Mouse (Mus musculus) brain, embryonic 14.5 days (tissue): ENCODE measurements around the gene Mpg. TPM values are rescaled to one million over a fixed set of nuclear protein-coding genes. Genes with fewer than 3 reads are reported as not detected.

Source experiments
- DNase-seq: peaks from one replicate; pipeline ENCODE4 v3.0.0-alpha.2; 2011; ENCODE audit warnings: low read depth
- CTCF ChIP-seq: fragments of 200-500 bp; IDR thresholded peaks from 2 replicates; pipeline ENCODE4 v1.5.1; 2012; ENCODE audit warnings: inconsistent platforms, mild to moderate bottlenecking, moderate library complexity, borderline replicate concordance; ENCODE audit not compliant: insufficient read depth, insufficient read length; ENCODE audit errors: extremely low read depth
- POLR2A ChIP-seq: fragments of 200-500 bp; IDR thresholded peaks from 2 replicates; pipeline ENCODE4 v1.6.1; 2012; ENCODE audit warnings: mild to moderate bottlenecking, inconsistent platforms, borderline replicate concordance; ENCODE audit not compliant: poor library complexity, insufficient read depth, insufficient read length, severe bottlenecking; ENCODE audit errors: extremely low read depth
- polyA plus RNA-seq: library from polyadenylated mRNA; depleted of rRNA; stranded (reverse); fragments of >200 nt; gene quantifications from 2 replicates; pipeline ENCODE4 v1.2.3, GENCODE M21; 2012

Gene Mpg
- polyA plus RNA-seq, 1 experiment: 21.3 TPM

DNA sequence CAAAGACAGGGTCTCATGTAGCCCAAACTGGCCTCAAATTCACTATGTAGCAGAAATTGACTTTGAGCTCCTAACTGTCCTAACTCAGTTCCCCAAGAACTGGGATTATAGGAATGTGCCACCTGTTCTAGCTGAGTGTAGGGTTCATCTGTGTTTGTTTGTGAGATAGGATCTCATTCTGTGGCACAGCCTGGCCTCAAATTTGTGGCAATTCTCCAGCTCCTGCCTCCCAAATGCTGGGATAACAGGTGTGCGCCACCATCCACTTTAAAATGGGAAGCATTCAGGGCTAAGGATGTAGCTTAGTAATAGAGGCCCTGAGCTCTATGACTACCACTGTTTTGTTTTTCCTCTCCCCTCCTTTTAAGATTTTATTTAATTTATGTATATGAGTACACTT is 26.8 kb downstream of the Mpg start:
- DNase-seq: no peak
- TF ChIP-seq POLR2A: no peak
- TF ChIP-seq CTCF: no peak

DNA sequence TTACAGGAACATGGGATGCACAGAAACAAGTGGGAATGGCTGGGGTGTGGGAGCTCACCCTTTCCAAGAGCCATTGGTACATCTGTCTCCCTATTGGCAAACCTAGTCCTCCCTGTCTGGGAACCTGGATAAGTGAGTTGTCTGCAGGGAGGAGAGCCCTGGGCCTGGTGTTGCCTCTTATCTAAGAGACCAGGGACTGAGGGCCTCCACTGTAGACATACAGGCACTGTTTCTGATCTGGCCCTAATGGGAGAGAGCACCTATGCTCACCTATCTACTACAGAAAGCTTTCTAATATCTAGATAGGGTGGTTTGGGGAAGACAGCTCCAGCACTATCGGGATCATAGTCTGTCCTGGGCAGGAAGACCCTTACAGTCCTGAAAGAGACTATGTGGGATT is 29.8 kb downstream of the Mpg start:
- no peak for TF ChIP-seq CTCF
- no peak for TF ChIP-seq POLR2A
- DNase-seq: no peak

DNA sequence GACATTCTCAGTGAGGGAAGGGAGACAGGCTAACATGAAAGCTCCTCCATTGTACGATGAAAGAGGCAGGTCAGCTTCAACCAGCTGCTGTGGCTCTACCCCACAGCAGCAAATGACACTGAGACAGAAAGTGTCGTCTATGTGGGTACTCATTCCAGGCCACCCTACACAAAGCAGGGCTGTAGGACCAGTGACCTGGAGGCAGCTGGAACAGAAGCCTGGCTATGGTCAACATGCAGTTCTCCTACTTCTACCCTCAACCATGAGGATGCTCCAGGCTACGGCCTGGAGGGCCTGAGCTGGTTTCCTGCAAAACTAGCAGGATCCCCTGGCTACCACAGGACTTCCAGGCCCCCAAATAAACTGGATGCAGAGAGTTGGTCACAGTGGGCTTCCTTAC is 30.3 kb downstream of the Mpg start:
- DNase-seq: no peak
- TF ChIP-seq CTCF (no peak), POLR2A (no peak)

DNA sequence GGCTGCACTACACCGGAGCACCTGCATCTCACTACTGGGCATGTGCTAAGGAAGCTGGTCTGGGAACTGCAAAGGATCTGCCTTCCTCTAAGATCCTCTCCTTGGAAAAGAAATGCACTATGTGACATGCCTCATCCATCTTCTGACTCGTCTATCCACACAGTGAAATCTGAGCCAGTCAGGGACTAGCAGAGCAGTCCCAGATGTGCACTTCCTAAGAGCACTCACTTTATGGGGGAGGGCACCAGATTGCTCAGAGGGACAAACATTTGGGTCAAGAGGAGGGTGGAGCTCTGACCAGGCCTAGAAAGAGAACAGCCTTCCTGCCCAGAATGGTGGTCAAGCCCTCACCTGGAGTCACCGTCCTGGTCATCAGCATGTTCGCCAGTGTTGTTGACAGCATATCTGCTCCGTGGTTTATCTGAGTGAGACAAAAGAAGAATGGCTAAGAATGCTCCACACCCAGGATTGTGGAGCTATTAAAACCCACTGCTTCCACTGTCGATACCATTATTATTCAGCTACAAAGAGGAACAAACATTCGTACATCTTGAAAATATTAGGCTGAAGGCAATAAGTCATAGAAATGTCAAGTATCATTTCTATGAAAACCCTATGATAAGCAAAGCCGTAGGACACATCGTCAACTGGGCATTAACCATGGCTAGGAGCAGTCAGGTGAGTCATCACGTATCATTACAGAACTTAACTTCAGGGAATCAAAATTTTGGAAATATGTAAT is 36.5 kb downstream of the Mpg start:
- TF ChIP-seq POLR2A (no peak), CTCF (no peak)
- no peak for DNase-seq

DNA sequence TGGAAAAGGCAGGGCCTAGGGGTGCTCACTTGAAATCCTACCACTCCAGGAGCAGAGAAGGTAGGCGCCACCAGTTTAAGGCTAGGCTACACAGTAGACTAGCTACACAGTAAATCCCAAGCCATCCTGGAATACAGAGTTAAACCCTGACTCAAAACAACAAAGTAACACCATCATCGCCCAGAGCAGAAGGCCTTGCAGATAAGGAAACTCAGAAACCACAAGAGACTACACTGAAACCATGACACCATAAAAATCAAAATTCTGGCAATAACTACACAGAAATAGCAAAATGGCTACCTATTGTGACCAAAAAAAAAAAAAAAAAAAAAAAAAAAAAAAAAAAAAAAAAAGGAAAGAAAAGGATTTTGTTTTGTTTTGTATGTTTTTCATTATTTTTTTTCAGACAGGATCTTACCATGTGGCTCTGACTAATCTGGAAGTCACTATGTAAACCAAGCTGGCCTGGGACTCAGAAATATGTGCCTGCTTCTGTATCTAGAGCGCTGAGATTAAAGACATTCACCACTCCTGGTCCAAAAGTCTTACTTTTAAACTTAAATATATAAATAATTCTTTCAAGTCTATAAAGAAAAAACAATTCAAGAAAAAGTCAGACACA is 38.9 kb downstream of the Mpg start:
- no peak for DNase-seq
- TF ChIP-seq POLR2A (no peak), CTCF (no peak)

DNA sequence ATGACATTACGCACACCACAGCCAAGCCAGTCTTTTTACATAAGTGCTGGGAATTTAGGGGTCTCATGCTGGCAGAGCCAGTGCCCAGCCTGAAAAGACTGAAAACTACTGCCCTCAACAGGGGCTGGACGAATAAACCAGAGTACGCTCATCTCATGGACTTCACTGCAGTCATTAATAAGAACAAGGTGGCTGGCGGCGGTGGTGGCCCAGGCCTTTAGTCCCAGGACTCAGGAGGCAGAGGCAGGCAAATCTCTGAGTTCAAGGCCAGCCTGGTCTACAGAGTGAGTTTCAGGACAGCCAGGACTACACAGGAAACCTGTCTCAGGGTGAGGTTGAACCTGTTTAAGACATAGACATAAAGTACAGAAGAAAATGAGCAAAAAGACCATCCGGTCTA is 39.9 kb downstream of the Mpg start:
- DNase-seq: no peak
- TF ChIP-seq CTCF: no peak
- no peak for TF ChIP-seq POLR2A

DNA sequence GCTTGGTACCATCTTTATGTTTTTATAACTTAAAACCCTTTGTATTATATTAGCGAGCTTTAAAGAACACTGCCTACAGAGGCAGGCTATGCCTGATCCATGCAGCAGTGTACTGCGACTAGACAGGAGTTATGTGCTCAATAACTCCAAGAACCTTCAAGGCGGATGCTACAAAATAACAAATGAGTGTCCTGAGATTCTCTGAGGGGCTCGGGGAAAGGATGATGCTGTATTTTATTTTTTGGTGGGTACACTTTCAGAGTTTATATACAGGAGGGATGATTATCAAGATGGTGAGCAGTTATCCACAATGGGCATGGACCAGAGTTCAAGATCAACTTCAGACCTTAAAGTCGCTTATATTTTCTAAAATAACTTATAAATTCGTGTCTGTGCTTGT is 40.5 kb downstream of the Mpg start:
- DNase-seq: no peak
- TF ChIP-seq POLR2A (no peak), CTCF (no peak)

DNA sequence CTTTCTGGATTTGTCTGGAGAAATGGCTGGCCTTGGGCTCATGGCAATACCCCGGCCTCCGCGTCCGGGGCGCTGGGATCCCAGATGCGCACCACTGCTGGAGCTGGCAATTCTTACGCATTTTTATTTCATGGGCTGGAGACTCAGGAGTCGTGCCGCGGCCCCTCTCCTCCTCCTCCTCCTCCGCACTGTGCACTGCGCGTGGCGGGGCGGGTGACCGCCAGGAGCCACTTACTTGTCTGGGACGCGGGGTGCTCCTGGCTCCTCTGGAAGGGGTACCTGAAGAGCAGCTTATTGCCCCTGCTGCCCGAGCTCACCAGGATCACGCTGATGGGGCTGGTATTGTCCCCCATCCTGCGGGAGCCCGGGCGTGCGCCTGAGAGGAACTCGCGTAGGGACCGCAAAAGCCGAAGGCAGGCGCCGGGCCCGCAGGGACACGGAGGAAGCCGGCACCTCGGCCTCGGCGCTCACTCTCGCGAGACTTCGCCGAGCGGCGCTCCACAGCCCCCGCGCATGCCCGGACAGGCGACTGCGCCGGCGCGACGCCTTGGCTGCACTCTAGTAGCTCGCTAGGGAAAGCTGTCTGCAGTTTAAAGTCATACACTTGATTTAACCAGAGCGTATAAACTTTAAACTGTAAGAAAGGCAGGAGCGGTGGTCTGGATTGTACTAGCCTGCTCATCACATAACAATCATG is 41.0 kb downstream of the Mpg start, which contains the start of gene Nprl3:
TSS of gene Nprl3 (minus strand) at position 520 of the 697 bp plus-strand sequence.
- peak; percentile 98 for DNase-seq
- TF ChIP-seq POLR2A: peak; percentile 94
- TF ChIP-seq CTCF: no peak

DNA sequence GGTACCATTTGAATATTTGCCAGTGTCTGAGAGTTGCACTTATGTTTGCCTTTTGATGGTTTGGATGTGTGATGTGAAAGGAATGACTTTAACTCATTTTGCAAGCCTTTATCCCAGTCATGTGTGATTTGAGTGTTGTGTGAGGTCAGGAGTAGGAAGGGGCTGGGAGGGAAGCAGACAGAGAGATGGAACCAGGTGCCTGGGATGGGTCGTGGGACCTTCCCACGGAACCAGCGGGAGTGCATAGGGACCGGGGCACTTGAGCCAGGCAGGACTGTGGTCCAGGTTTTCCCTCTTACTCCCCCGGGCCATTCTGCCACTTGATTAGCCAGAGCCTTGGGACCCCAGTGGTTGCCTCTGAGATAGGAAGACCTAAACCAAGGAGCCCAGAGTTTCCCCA is 41.7 kb downstream of the Mpg start:
- DNase-seq: peak; percentile 11
- no peak for TF ChIP-seq CTCF
- no peak for TF ChIP-seq POLR2A

DNA sequence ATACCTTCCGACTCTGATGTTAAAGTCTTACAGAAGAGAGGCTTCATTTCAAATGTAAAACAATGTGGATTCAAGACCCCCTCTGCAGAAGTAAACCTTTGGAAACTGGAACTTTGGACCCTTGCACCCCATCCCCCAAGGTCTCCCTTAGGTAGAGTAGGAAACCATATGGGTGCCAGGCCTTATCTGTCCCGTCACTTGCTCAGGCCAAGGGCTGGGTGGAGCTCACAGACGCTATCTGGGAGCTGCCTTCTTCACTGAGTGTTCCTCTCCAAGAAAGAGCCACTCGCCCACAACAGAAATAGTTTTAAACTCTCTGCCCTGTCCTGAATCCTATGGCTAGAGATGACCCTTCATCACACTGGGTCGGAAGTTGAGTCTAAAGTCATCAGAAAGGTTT is 42.6 kb downstream of the Mpg start:
- DNase-seq: no peak
- TF ChIP-seq CTCF (no peak), POLR2A (no peak)

DNA sequence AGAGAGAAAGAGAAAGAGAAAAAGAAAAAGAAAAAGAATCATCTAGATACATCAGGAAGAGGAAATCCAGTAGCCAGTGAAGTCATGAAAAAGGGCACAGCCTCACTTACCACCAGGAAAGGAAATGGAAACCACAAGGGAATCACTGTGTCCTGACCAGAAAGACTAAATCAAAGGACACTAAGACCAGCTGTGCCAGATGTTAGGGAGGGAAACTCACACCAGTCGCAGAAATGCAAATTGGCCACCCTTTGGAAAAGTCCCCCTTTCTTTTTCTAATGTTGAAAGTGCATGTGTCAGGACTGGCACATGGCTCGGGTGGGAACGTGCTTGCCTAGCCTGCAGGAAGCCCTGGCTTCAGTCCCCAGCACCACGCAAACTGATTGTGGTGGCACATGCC is 44.9 kb downstream of the Mpg start:
- no peak for DNase-seq
- TF ChIP-seq CTCF (no peak), POLR2A (no peak)
